ENCODE assay signal across 12 mouse cellular contexts in genomic region chr2:13175536-13176303, GRCm38 (mm10).
A peak's percentile ranks its signal among the peaks of the same experiment; 100 is the strongest.
DNase-seq lines count a peak whose midpoint lies in the region; ATAC-seq lines count a peak whose summit lies in the region.
"Had no signal": no experiment of that assay in that cellular context is flagged by ENCODE, and none has a peak within 500 bp of the region (broad histone marks: within the 10 kb centered on the region; RNA-seq: fewer than 3 reads in every experiment).

No protein-coding gene starts in this region.

- H3K27me3 ChIP-seq in kidney, embryonic 16.5 days (ENCODE audit: insufficient read depth, low read length), result no peaks in the 10 kb centered on the region; the same call in 1 of the 2 replicates
- no peaks in the 10 kb centered on the region for H3K27me3 ChIP-seq in embryonic facial prominence, embryonic 12.5 days
- H3K27me3 ChIP-seq in hindbrain, embryonic 16.5 days (replicated peaks; ENCODE audit: control insufficient read depth, insufficient read depth, low read length), result no peaks in the 10 kb centered on the region
- no peaks in the 10 kb centered on the region for H3K27me3 ChIP-seq in neural tube, embryonic 13.5 days
- H3K27me3 ChIP-seq: heart, embryonic 15.5 days had no signal

- 48% methylated on average over 28 of the region's 28 CpGs for WGBS in kidney, embryonic 16.5 days
- WGBS in embryonic facial prominence, embryonic 12.5 days, result 71% methylated on average over 28 of the region's 28 CpGs
- 29% methylated on average over 28 of the region's 28 CpGs for WGBS in hindbrain, embryonic 16.5 days
- 24% methylated on average over 28 of the region's 28 CpGs for WGBS in neural tube, embryonic 13.5 days

- H3K4me1 ChIP-seq in kidney, embryonic 16.5 days (ENCODE audit: insufficient read depth, low read length), result peaks cover 3% of the 10 kb centered on the region; the same call in 1 of the 2 replicates
- no peaks in the 10 kb centered on the region for H3K4me1 ChIP-seq in embryonic facial prominence, embryonic 12.5 days
- peaks cover 23% of the 10 kb centered on the region for H3K4me1 ChIP-seq in hindbrain, embryonic 16.5 days (ENCODE audit: control insufficient read depth, insufficient read depth, low read depth, low read length)
- H3K4me1 ChIP-seq in neural tube, embryonic 13.5 days (replicated peaks), result peaks cover 48% of the 10 kb centered on the region
- H3K4me1 ChIP-seq: heart, embryonic 15.5 days had no signal

- H3K9me3 ChIP-seq in kidney, embryonic 16.5 days (ENCODE audit: low read length), result no peaks in the 10 kb centered on the region
- H3K9me3 ChIP-seq in embryonic facial prominence, embryonic 12.5 days, result no peaks in the 10 kb centered on the region
- no peaks in the 10 kb centered on the region for H3K9me3 ChIP-seq in hindbrain, embryonic 16.5 days (ENCODE audit: control insufficient read depth, low read length)
- H3K9me3 ChIP-seq in neural tube, embryonic 13.5 days, result no peaks in the 10 kb centered on the region
- H3K9me3 ChIP-seq: heart, embryonic 15.5 days had no signal

- H3K36me3 ChIP-seq in kidney, embryonic 16.5 days (ENCODE audit: insufficient read depth, low read length), result no peaks in the 10 kb centered on the region
- H3K36me3 ChIP-seq in embryonic facial prominence, embryonic 12.5 days, result no peaks in the 10 kb centered on the region
- H3K36me3 ChIP-seq in hindbrain, embryonic 16.5 days (ENCODE audit: control insufficient read depth, insufficient read depth, low read length), result no peaks in the 10 kb centered on the region
- no peaks in the 10 kb centered on the region for H3K36me3 ChIP-seq in neural tube, embryonic 13.5 days

- H3K4me2 ChIP-seq in kidney, embryonic 16.5 days (replicated peaks; ENCODE audit: low read depth, low read length), result no peak overlapping the region
- H3K4me2 ChIP-seq in embryonic facial prominence, embryonic 12.5 days (replicated peaks), result no peak overlapping the region
- H3K4me2 ChIP-seq in hindbrain, embryonic 16.5 days (ENCODE audit: low read length), result peak overlapping the region; percentile 61
- H3K4me2 ChIP-seq in neural tube, embryonic 13.5 days, result peak overlapping the region; percentile 52
- H3K4me2 ChIP-seq: heart, embryonic 15.5 days had no signal

- ATAC-seq in kidney, embryonic 16.5 days (ENCODE audit: low FRiP score, low TSS enrichment), result peak; percentile 75; the same call in 1 of the 2 replicates
- peak; percentile 69 for ATAC-seq in embryonic facial prominence, embryonic 12.5 days (ENCODE audit: insufficient number of reproducible peaks, insufficient read depth, low FRiP score, low TSS enrichment)
- peak; percentile 82 for ATAC-seq in hindbrain, embryonic 16.5 days
- peak; percentile 88 for ATAC-seq in neural tube, embryonic 13.5 days (ENCODE audit: low read depth)
- no peak for ATAC-seq in granulocyte monocyte progenitor cell, adult 5-6 weeks (replicated peaks; ENCODE audit: poor library complexity, severe bottlenecking)

- DNase-seq in kidney, adult 8-10 months, result no peak
- DNase-seq in spleen, postnatal 4 days (ENCODE audit: low spot score in 2 of 2), result no peak
- no peak for DNase-seq in heart, adult 8-10 months (ENCODE audit: low spot score)
- DNase-seq: kidney, adult 9 months had no signal

- no peak overlapping the region for H3K9ac ChIP-seq in kidney, embryonic 16.5 days (replicated peaks; ENCODE audit: low read length)
- no peak overlapping the region for H3K9ac ChIP-seq in embryonic facial prominence, embryonic 12.5 days
- peak overlapping the region; percentile 55 for H3K9ac ChIP-seq in hindbrain, embryonic 16.5 days (ENCODE audit: low read depth, low read length)
- peak overlapping the region; percentile 52 for H3K9ac ChIP-seq in neural tube, embryonic 13.5 days
- H3K9ac ChIP-seq: heart, embryonic 15.5 days; liver, embryonic 14.5 days had no signal

- H3K4me3 ChIP-seq in kidney, embryonic 16.5 days (ENCODE audit: low read length), result no peak overlapping the region
- no peak overlapping the region for H3K4me3 ChIP-seq in embryonic facial prominence, embryonic 12.5 days
- peak overlapping the region; percentile 32 for H3K4me3 ChIP-seq in hindbrain, embryonic 16.5 days (ENCODE audit: low read length)
- peak overlapping the region; percentile 24 for H3K4me3 ChIP-seq in neural tube, embryonic 13.5 days
- H3K4me3 ChIP-seq: erythroblast, embryonic 14.5 days; heart, embryonic 15.5 days had no signal

- H3K27ac ChIP-seq in kidney, embryonic 16.5 days (ENCODE audit: low read length), result no peak overlapping the region
- no peak overlapping the region for H3K27ac ChIP-seq in embryonic facial prominence, embryonic 12.5 days
- peak overlapping the region; percentile 67 for H3K27ac ChIP-seq in hindbrain, embryonic 16.5 days (ENCODE audit: low read depth, low read length)
- H3K27ac ChIP-seq in neural tube, embryonic 13.5 days (replicated peaks), result peak overlapping the region; percentile 79
- H3K27ac ChIP-seq: heart, embryonic 15.5 days; liver, embryonic 14.5 days had no signal

Comparison
In these comparisons a context has a peak if more than half of its experiments do, and no peak if none do; other contexts are left out.
1. H3K27ac ChIP-seq: peak in hindbrain, embryonic 16.5 days (single experiment) and neural tube, embryonic 13.5 days (single experiment); none in kidney, embryonic 16.5 days (single experiment) and embryonic facial prominence, embryonic 12.5 days (single experiment).
2. H3K4me2 ChIP-seq: peak in hindbrain, embryonic 16.5 days (single experiment) and neural tube, embryonic 13.5 days (single experiment); none in kidney, embryonic 16.5 days (single experiment) and embryonic facial prominence, embryonic 12.5 days (single experiment).
3. H3K4me3 ChIP-seq: peak in hindbrain, embryonic 16.5 days (single experiment) and neural tube, embryonic 13.5 days (single experiment); none in kidney, embryonic 16.5 days (single experiment) and embryonic facial prominence, embryonic 12.5 days (single experiment).
4. H3K9ac ChIP-seq: peak in hindbrain, embryonic 16.5 days (single experiment) and neural tube, embryonic 13.5 days (single experiment); none in kidney, embryonic 16.5 days (single experiment) and embryonic facial prominence, embryonic 12.5 days (single experiment).